Mouse (Mus musculus) lung, adult 2 months (tissue): Measurements from ENCODE around the gene Scp2.

Experiments
- CTCF ChIP-seq: fragments of 200-500 bp; IDR thresholded peaks from 2 replicates; pipeline ENCODE4 v1.5.1; 2011; ENCODE audit warnings: mild to moderate bottlenecking, low read length, control low read depth; ENCODE audit not compliant: insufficient read depth
- POLR2A ChIP-seq: fragments of 200-500 bp; IDR thresholded peaks from 2 replicates; pipeline ENCODE4 v1.6.1; 2011; ENCODE audit warnings: low read depth, mild to moderate bottlenecking, control low read depth, low read length, borderline replicate concordance; ENCODE audit errors: extremely low read depth

DNA sequence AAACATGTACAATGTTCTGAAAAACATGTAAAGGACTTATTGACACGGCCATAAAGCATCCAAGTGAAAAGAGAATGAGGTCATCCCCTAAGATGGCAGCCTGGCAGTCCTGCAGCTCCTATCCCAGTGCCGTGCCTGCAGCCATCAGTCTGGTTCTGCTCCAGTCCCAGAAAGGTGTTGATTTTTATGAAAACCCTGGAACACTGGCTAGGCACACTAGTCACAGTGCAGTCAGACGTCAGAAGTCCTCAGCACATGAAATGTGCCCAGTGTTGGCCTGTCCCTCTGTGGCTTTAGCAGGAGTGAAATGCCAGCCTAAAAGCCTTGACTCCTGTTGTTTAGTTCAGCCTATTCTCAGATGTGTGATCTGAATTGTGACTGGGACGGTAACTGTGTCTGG lies 84.0 kb downstream of the Scp2 start:
- no peak for TF ChIP-seq CTCF
- TF ChIP-seq POLR2A: no peak
